ENCODE assay signal across 1 mouse cellular context in genomic region chr3:89216407-89216806, GRCm38 (mm10).
TF ChIP-seq lines count a peak whose summit lies in the region.

No protein-coding gene starts in this region.

TF ChIP-seq in MEL, 35 proteins besides CTCF, POLR2A, EP300 and RAD21:
- TF ChIP-seq ZNF384 (IDR thresholded peaks at IDR 0.05; ENCODE audit: low read depth, low read length) = peak; percentile 46; the same call in 1 of the 2 replicates
